Mouse (Mus musculus) midbrain, embryonic 13.5 days (tissue): ENCODE data around the gene Gpr35. TPM values are rescaled to one million over a fixed set of nuclear protein-coding genes. Genes with fewer than 3 reads are reported as not detected.
A peak's percentile ranks its signal among the peaks of the same experiment; 100 is the strongest.

Experiments
- ATAC-seq: fragments of 200-750 bp; cut with Nextera tagmentation; 2 replicates; pipeline ENCODE4 v1.8.0; 2017; ENCODE audit warnings: mild to moderate bottlenecking, moderate TSS enrichment, moderate library complexity
- H3K27ac ChIP-seq: fragments of 300-500 bp; sonication (generic); 2 replicates; pipeline ENCODE4 v1.5.1; 2015; ENCODE audit warnings: inconsistent platforms, mild to moderate bottlenecking, moderate library complexity
- H3K27me3 ChIP-seq: fragments of 300-500 bp; sonication (generic); 2 replicates; pipeline ENCODE4 v1.6.1; 2015; ENCODE audit warnings: mild to moderate bottlenecking, inconsistent platforms
- H3K36me3 ChIP-seq: fragments of 300-500 bp; sonication (generic); 2 replicates; pipeline ENCODE4 v1.6.1; 2015; ENCODE audit warnings: mild to moderate bottlenecking, inconsistent platforms
- H3K4me1 ChIP-seq: fragments of 300-500 bp; sonication (generic); replicated peaks from 2 replicates; pipeline ENCODE4 v1.6.1; 2015; ENCODE audit warnings: inconsistent platforms
- H3K4me2 ChIP-seq: fragments of 300-500 bp; sonication (generic); replicated peaks from 2 replicates; pipeline ENCODE4 v1.6.1; 2015; ENCODE audit warnings: moderate library complexity, mild to moderate bottlenecking, inconsistent platforms
- H3K4me3 ChIP-seq: fragments of 300-500 bp; sonication (generic); replicated peaks from 2 replicates; pipeline ENCODE4 v1.5.1; 2015; ENCODE audit warnings: mild to moderate bottlenecking, inconsistent platforms
- H3K9ac ChIP-seq: fragments of 300-500 bp; sonication (generic); replicated peaks from 2 replicates; pipeline ENCODE4 v1.6.1; 2015; ENCODE audit warnings: mild to moderate bottlenecking, inconsistent platforms
- H3K9me3 ChIP-seq: fragments of 300-500 bp; sonication (generic); 2 replicates; pipeline ENCODE4 v1.6.1; 2016; ENCODE audit warnings: mild to moderate bottlenecking, inconsistent platforms
- WGBS: fragments of 180-500 bp; shearing (Covaris S2); methylation state at CpG from one replicate; pipeline ENCODE4 v1.1.7; 2015; 5-methylcytosine and 5-hydroxymethylcytosine counted together
- polyA plus RNA-seq: library from polyadenylated mRNA; unstranded; fragments of >200 nt; fragmentation: Nextera tagmentation; extraction: Ambion mirVana; gene quantifications from 2 replicates; pipeline ENCODE4 v1.2.1, GENCODE M21; 2015

The Gpr35 gene
- 0.34 and 0.44 TPM in 2 replicates for polyA plus RNA-seq

GRCm38 (mm10) chr1:92950607-92951006 is at the start of gene Gpr35:
TSS of gene Gpr35 (plus strand) at chr1:92950865.
- H3K36me3 ChIP-seq = peaks cover 49% of the 10 kb centered on the region
- no peak within 1 kb of the TSS for H3K4me2 ChIP-seq
- H3K27ac ChIP-seq = no peak within 1 kb of the TSS
- no peaks in the 10 kb centered on the region for H3K9me3 ChIP-seq
- WGBS = 85% methylated on average over 5 of the region's 5 CpGs
- H3K4me1 ChIP-seq = no peaks in the 10 kb centered on the region
- no peak within 1 kb of the TSS for H3K4me3 ChIP-seq
- no peaks in the 10 kb centered on the region for H3K27me3 ChIP-seq
- ATAC-seq = no peak
- H3K9ac ChIP-seq = no peak within 1 kb of the TSS

- under 1% methylated on average over 15 of the region's 15 CpGs for WGBS
- no peaks in the 10 kb centered on the region for H3K36me3 ChIP-seq
- H3K4me2 ChIP-seq = peak within 1 kb of the TSS; percentile 44
- peaks cover 21% of the 10 kb centered on the region for H3K4me1 ChIP-seq
- H3K4me3 ChIP-seq = peak within 1 kb of the TSS; percentile 15; the same call in 1 of the 2 replicates
- no peak within 1 kb of the TSS for H3K27ac ChIP-seq
- H3K9me3 ChIP-seq = no peaks in the 10 kb centered on the region
- ATAC-seq = peak; percentile 21
- H3K9ac ChIP-seq = peak within 1 kb of the TSS; percentile 45; the same call in 1 of the 2 replicates
- peaks cover 22% of the 10 kb centered on the region for H3K27me3 ChIP-seq
These were observed 47.9 kb upstream of the Gpr35 start, which contains the start of gene Ankmy1 for GRCm38 (mm10) chr1:92902786-92903185. TSS of gene Ankmy1 (minus strand) at chr1:92902906.

GRCm38 (mm10) chr1:92903627-92904026 is 47.0 kb upstream of the Gpr35 start:
- Histone ChIP-seq H3K4me1 (peaks cover 24% of the 10 kb centered on the region), H3K4me2 (no peak overlapping the region), H3K36me3 (no peaks in the 10 kb centered on the region), H3K4me3 (no peak overlapping the region), H3K27me3 (peaks cover 30% of the 10 kb centered on the region), H3K27ac (no peak overlapping the region), H3K9me3 (no peaks in the 10 kb centered on the region), H3K9ac (no peak overlapping the region)
- ATAC-seq = no peak
- WGBS = 84% methylated on average over 4 of the region's 4 CpGs

GRCm38 (mm10) chr1:92905703-92906310 is 44.9 kb upstream of the Gpr35 start:
- no peak overlapping the region for H3K9ac ChIP-seq
- no peak overlapping the region for H3K4me2 ChIP-seq
- no peaks in the 10 kb centered on the region for H3K36me3 ChIP-seq
- 93% methylated on average over 2 of the region's 2 CpGs for WGBS
- peaks cover 27% of the 10 kb centered on the region for H3K27me3 ChIP-seq
- no peaks in the 10 kb centered on the region for H3K9me3 ChIP-seq
- ATAC-seq = no peak
- no peak overlapping the region for H3K27ac ChIP-seq
- H3K4me3 ChIP-seq = no peak overlapping the region
- H3K4me1 ChIP-seq = peaks cover 37% of the 10 kb centered on the region

GRCm38 (mm10) chr1:92906779-92907631 is 43.7 kb upstream of the Gpr35 start, which contains the start of gene Dusp28:
TSS of gene Dusp28 (plus strand) at chr1:92906981.
- H3K4me1 ChIP-seq = peaks cover 46% of the 10 kb centered on the region
- ATAC-seq = peak; percentile 88
- H3K36me3 ChIP-seq = no peaks in the 10 kb centered on the region
- peak within 1 kb of the TSS; percentile 91 for H3K27ac ChIP-seq
- peaks cover 15% of the 10 kb centered on the region for H3K27me3 ChIP-seq
- peak within 1 kb of the TSS; percentile 70 for H3K4me3 ChIP-seq
- no peaks in the 10 kb centered on the region for H3K9me3 ChIP-seq
- under 1% methylated on average over 81 of the region's 81 CpGs for WGBS
- peak within 1 kb of the TSS; percentile 75 for H3K9ac ChIP-seq
- H3K4me2 ChIP-seq = peak within 1 kb of the TSS; percentile 66

GRCm38 (mm10) chr1:92907632-92908360 is 42.9 kb upstream of the Gpr35 start:
- Histone ChIP-seq H3K4me3 (peak overlapping the region; percentile 70), H3K27ac (peak overlapping the region; percentile 91), H3K9me3 (no peaks in the 10 kb centered on the region), H3K4me2 (peak overlapping the region; percentile 66), H3K9ac (peak overlapping the region; percentile 75), H3K27me3 (peaks cover 15% of the 10 kb centered on the region; the same call in 1 of the 2 replicates), H3K4me1 (peaks cover 48% of the 10 kb centered on the region), H3K36me3 (no peaks in the 10 kb centered on the region)
- 48% methylated on average over 20 of the region's 20 CpGs for WGBS
- no peak for ATAC-seq

- H3K4me3 ChIP-seq = no peak overlapping the region
- no peak overlapping the region for H3K4me2 ChIP-seq
- H3K4me1 ChIP-seq = peaks cover 46% of the 10 kb centered on the region
- H3K9me3 ChIP-seq = no peaks in the 10 kb centered on the region
- WGBS = 89% methylated on average over 3 of the region's 3 CpGs
- peaks cover 15% of the 10 kb centered on the region; the same call in 1 of the 2 replicates for H3K27me3 ChIP-seq
- no peaks in the 10 kb centered on the region for H3K36me3 ChIP-seq
- no peak for ATAC-seq
- H3K9ac ChIP-seq = no peak overlapping the region
- no peak overlapping the region for H3K27ac ChIP-seq
These were observed 42.0 kb upstream of the Gpr35 start for GRCm38 (mm10) chr1:92908664-92909063.

- peaks cover 3% of the 10 kb centered on the region for H3K36me3 ChIP-seq
- no peak for ATAC-seq
- 67% methylated on average over 4 of the region's 4 CpGs for WGBS
- H3K4me1 ChIP-seq = peaks cover 50% of the 10 kb centered on the region
- H3K9ac ChIP-seq = no peak overlapping the region
- H3K4me3 ChIP-seq = no peak overlapping the region
- H3K9me3 ChIP-seq = no peaks in the 10 kb centered on the region
- no peak overlapping the region for H3K27ac ChIP-seq
- H3K4me2 ChIP-seq = peak overlapping the region; percentile 96; the same call in 1 of the 2 replicates
- H3K27me3 ChIP-seq = peaks cover 15% of the 10 kb centered on the region; the same call in 1 of the 2 replicates
These were observed 41.6 kb upstream of the Gpr35 start for GRCm38 (mm10) chr1:92909068-92909467.

GRCm38 (mm10) chr1:92910239-92910885 is 40.3 kb upstream of the Gpr35 start, which contains the start of gene Rnpepl1:
TSS of gene Rnpepl1 (plus strand) at chr1:92910783.
- peak within 1 kb of the TSS; percentile 96 for H3K27ac ChIP-seq
- peaks cover 16% of the 10 kb centered on the region for H3K36me3 ChIP-seq
- WGBS = under 1% methylated on average over 34 of the region's 57 CpGs
- no peaks in the 10 kb centered on the region for H3K9me3 ChIP-seq
- peak within 1 kb of the TSS; percentile 86 for H3K4me3 ChIP-seq
- peak within 1 kb of the TSS; percentile 96 for H3K4me2 ChIP-seq
- peak; percentile 79 for ATAC-seq
- H3K4me1 ChIP-seq = peaks cover 50% of the 10 kb centered on the region
- H3K27me3 ChIP-seq = peaks cover 15% of the 10 kb centered on the region; the same call in 1 of the 2 replicates
- peak within 1 kb of the TSS; percentile 94 for H3K9ac ChIP-seq

- Histone ChIP-seq H3K9me3 (no peaks in the 10 kb centered on the region), H3K27me3 (peaks cover 15% of the 10 kb centered on the region; the same call in 1 of the 2 replicates), H3K36me3 (peaks cover 24% of the 10 kb centered on the region), H3K4me1 (peaks cover 50% of the 10 kb centered on the region), H3K9ac (peak overlapping the region; percentile 94), H3K4me2 (peak overlapping the region; percentile 96), H3K4me3 (peak overlapping the region; percentile 86), H3K27ac (peak overlapping the region; percentile 96)
- ATAC-seq = peak; percentile 57
- WGBS = 2% methylated on average over 39 of the region's 85 CpGs
These were observed 39.5 kb upstream of the Gpr35 start for GRCm38 (mm10) chr1:92910925-92911720.
